Mouse (Mus musculus): ENCODE data around the gene Fam120c.

DNA sequence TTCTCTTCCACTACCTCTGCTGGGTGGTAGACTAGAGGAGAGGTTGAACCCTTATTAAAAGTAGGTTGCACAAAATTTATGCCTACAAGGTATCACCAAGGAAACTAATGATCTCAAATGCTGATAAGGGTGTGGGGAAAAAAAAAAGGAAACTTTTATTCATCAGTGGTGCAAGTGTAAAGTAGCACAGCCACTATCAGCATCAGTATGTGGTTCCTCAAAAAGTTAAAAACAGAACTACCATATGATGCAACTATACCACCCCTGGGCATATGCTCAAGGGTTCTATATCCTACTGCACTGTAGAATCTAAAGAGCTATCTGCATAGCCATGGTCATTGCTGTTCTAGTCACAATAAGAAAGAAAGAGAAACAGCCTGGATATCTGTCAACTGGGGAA, 164.6 kb downstream of the Fam120c start:
- TF ChIP-seq EP300 (IDR thresholded peaks at IDR 0.05; ENCODE audit: insufficient read depth, low read depth, low read length) (no peak), POLR2A (IDR thresholded peaks at IDR 0.05; ENCODE audit: insufficient read depth, low read length) (no peak), CTCF (IDR thresholded peaks at IDR 0.05; ENCODE audit: low read depth, low read length) (no peak)
